Mouse (Mus musculus) lung, postnatal 10 days (tissue): ENCODE data around the gene Fam117a.

Experiments
- DNase-seq: peaks from one replicate; pipeline ENCODE4 v3.0.0; 2021

The Fam117a gene

DNA sequence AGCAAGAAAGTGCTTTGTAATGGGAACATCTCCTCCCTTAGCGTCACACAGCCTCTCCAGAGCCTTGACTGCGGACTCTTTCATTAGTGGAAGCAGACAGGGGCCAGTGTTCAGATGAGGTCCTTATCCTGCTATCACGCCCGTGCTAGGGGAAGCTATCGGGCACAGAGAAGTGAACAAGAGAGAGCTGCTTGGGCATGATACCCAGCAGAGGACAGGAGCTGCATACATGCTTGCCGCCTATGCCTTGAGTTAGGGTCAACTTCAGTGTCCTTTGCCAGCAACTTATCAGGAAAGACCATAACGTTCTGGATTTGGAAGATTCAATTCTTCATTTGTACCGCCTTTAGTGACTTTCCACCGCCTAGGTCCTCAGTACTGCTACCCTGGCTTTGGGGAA lies 3.0 kb upstream of the Fam117a start:
- DNase-seq, result no peak

GRCm38 (mm10) chr11:95334448-95335060 lies 2.3 kb upstream of the Fam117a start:
- peak; percentile 19 for DNase-seq

GRCm38 (mm10) chr11:95337129-95337813 lies 453 bp downstream of the Fam117a start:
- DNase-seq, result peak; percentile 82

- DNase-seq, result peak; percentile 15
Observed at GRCm38 (mm10) chr11:95337846-95338342, 1.1 kb downstream of the Fam117a start.

- no peak for DNase-seq
Observed at GRCm38 (mm10) chr11:95339471-95340021, 2.7 kb downstream of the Fam117a start.

DNA sequence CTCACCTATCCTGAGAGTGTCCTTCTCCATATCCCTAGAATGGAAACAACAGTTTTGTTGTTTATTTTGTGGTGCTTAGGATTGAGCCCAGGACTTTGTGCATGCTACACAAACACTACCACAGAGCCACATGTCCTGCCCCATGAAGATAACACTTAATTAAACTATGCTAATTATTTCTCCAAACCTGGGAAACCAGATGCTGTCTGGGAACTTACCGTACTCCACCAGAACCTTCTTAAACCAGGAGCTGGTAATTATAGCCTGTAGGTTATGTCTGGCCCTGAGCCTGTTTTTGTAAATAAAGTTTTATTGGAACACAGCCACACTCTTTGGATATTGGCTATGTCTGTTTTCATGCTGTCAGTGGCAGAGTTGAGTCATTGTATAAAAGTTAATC lies 3.4 kb downstream of the Fam117a start:
- no peak for DNase-seq

DNA sequence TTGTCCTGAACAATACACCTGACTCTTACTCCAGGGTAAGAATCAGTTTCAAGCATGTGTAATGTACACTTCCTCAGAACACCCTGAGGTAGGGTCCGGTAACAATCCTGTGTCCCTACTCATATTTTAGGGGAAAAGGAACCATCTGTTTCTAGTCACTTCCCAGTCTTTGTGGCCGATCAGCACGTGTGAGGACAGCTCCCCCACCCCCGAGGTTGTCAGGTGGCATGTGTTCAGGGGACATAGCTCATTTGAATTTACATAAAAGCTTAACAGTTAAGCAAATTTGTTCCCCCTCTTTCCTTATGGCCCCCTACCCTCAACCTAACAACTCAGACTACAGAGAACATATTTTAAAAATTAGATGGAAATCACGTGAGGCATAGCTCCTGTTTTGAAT lies 3.8 kb downstream of the Fam117a start:
- no peak for DNase-seq

GRCm38 (mm10) chr11:95343180-95343579 lies 6.4 kb downstream of the Fam117a start:
- DNase-seq, result no peak

DNA sequence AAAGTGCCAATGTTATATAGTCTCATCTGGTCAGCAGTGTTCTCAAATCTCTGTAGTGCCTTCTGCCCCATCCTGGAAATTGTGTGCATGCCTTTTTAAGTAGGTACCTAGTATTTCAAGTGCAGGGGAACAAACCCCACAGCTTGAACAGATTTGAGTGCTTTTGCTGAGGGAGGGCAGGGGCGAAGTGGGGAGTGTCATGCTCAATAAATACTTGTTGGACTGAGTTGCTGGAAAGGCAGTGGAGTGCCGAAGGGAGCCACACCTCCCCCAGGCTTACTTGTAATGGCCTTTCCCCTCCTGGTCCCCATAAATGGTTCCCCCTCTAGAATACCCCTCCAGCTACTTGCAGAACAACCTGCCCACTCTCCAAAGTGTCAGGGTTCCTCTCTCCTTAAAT lies 7.4 kb downstream of the Fam117a start:
- no peak for DNase-seq

GRCm38 (mm10) chr11:95350289-95350688 lies 13.5 kb downstream of the Fam117a start:
- DNase-seq, result no peak

GRCm38 (mm10) chr11:95350960-95351359 lies 14.1 kb downstream of the Fam117a start:
- no peak for DNase-seq

DNA sequence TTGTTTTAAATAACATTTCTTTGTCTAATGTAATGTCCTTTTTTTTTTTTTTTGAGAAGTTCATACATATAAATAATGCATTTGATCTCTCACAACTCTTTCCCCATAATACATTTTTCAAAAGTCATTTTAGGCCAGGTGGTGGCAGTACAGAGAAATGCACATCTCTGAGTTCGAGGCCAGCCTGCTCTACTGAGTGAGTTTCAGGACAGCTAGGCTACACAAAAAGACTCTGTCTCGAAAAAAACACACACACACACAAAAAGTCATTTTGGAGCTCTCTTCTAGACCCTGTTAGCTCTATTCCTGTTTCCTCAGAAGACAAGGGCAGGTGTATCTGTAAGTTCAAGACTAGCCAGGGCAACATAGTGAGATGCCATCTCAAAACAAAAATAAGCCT lies 15.9 kb downstream of the Fam117a start:
- DNase-seq, result no peak

DNA sequence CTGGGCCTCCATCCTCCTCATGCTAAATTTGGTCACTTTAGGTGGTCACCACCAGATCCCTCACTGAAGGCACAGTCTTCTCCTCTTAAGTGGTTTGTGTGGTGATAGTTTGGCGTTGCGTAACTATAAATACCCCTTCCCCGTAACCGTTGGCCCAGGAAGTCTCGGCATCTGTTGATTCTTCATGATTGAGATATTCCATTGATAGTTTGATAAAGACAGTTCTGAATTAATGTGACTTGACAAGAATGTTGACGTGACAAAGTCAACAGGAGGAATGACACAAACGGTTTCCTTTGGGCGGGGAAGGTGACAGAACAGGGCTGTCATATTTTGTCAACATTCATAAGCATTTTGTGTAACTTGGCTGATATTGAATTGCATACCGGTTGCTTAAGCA lies 16.4 kb downstream of the Fam117a start:
- DNase-seq, result no peak

DNA sequence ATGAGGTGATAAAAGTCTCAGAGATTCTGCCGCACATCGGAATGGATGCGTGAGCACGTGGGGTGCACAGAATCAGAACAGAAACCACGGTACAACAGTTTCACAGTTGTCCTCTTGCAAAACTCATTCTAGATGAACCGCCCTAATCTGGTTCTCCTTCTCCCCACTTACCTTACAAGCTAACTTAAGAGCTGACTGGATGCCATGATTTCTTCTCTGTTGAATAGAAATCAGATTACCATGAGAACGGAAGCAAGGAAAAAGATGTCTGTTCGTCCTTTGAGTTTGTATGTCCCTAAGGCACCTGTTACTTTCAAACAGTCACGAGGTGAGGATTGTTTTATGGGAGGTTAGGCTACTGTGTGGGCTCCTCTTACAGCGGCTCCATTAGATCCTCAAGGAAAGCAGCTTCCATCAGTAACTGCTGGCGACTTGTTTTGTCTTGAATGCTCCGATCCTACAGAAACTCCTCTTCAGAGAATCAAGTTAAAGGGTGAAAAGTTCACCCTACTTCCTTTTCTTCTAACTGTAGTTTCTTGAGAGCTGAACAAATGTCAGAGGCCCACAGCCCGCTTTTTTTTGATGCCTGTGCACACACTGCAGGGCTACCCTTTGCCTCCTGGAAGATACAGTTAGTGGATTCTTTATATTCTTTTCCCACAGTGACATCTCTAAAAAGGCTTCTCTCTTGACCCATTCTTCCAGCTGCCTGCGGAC lies 17.6 kb downstream of the Fam117a start:
- DNase-seq, result no peak

- no peak for DNase-seq
Observed at GRCm38 (mm10) chr11:95354945-95355660, 18.3 kb downstream of the Fam117a start.

GRCm38 (mm10) chr11:95355661-95356011 lies 18.8 kb downstream of the Fam117a start:
- DNase-seq, result no peak

GRCm38 (mm10) chr11:95356039-95356438 lies 19.2 kb downstream of the Fam117a start:
- DNase-seq, result no peak

DNA sequence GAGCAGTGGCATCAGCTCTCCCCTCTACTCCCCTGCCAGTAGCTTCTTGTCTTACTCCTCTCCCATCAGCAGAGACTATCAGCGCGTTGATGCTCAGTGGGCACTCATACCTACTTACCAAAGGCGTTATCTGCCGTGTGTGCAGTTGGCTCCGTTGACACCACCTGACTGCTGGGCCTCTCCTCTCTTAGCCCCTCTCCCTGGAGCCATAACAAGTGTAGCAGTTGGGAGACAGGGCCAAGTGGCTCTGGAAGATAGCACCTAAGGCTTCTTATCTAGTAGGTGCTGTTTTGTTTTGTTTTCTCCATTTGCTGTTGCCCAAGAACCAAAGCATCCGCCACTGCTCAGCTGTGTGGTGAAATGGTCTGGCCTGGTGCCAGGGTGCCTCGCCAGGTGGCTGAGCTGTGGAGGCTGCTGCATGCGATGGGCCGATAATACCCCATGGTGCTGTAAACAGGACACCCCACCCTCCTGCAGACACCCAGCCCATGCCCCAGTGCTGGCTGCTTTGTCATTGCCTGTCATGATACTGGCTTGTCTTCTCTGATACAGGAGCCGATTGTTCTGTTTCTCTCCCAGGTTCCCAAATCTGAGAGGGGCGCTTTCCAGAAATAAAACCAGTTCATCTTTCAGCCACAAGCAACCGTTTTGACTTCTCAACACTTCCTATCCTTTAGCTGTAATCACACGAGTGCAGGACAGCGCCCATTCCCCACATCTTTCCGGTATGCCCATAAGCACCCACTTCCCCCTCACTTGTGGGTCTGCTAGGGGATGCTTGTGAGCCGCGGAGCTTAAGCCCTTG lies 19.9 kb downstream of the Fam117a start:
- peak; percentile 81 for DNase-seq

DNA sequence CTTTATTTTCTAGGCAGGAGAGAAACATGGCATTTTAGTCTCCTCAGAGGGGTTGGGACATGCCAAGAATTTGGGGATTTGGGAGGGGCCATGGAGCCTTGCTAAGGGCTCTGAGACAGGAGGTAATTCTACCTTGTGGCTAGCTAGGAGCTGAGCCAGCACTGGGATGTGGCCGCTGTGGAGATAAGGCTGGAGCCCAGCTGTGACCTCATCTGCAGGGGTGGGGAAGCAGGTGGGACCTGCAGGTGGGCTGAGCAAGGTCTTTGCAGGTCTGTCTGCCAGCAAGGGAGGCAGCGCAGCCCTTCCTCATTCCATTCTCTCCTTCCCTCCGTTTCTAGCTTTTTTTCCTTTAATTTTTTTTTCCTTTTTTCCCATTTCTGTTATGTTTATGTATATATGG lies 21.4 kb downstream of the Fam117a start:
- DNase-seq, result no peak

DNA sequence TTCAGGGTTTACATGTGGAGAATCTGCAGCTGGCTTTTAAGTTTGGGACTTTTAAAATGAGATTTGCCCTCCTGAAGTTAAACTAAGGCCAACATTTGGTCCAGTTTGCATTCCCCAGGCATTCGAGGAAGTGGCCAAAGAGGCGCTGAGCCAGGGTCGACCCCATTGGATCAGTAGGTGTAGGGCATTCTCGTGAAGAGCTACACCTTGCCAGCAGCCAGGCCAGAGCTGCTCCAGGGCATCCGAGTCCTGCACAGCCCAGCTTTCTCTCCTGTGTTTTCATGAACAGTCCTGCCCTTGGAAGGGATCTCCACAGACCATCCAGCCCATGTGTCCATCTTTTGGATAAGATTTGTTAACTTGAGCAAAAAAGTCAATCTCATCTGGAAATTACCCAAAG lies 27.6 kb downstream of the Fam117a start:
- DNase-seq, result no peak

DNA sequence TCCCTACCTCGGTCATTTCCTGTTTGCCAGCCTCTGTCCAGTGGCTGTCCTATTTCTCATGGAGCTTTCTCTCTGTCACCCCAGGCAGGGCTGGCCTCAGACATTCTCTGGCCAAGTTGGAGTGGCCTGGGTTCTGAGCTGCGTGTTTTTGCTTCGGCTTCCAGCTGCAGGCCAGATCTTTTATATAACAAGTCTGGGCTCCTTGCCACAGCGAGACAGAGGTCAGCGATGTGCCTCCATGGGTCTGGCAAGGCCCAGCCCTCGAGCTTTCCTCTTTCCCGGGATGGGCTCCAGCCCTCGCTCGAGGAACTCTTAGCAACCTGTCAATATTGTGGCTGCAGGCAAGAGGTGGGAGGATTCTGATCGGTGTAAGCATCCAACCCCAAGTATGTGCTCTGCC lies 28.8 kb downstream of the Fam117a start:
- peak; percentile 93 for DNase-seq

DNA sequence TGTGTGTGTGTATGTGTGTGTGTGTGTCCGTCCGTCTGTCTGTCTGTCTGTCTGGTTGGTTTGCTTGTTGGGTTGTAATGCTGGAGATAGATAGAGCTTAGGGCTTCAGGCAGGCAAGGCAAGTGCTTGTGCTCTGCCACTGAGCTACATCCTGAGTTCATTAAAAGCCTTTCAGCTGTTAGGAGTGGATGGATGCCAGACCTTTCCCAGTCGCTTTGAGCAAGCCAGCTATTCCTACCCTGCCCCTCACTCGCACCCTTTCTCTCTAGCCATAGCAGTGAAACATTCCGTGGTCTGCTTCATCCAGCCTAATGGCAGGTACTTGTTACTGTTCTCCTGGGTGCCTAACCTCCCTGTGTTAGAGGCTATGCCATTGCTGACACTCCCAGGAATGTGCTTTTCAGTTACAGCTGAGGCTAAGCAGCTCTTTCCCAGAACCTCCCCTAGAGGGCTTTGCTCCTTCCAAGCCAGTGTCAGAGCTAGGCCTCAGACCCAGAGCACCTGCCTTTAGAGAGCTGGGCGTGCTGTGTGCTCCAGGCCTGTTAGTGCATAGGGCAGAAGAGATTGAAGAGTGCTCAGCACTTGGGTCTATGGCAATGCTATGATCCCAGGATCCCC lies 29.6 kb downstream of the Fam117a start:
- peak; percentile 63 for DNase-seq
